In genomic region chrX:9205121-9205520, GRCm38 (mm10) we compare ENCODE assay signal across 24 mouse cellular contexts. TPM values are rescaled to one million over a fixed set of nuclear protein-coding genes. Genes with fewer than 3 reads are reported as not detected.
"Had no signal": no experiment of that assay in that cellular context is flagged by ENCODE, and none has a peak within 500 bp of the region (broad histone marks: within the 10 kb centered on the region; RNA-seq: fewer than 3 reads in every experiment).

No protein-coding gene starts in this region.

- H3K27me3 ChIP-seq: midbrain, embryonic 13.5 days; midbrain, embryonic 15.5 days; neural tube, embryonic 12.5 days; stomach, embryonic 15.5 days had no signal

- H3K27ac ChIP-seq: lung, embryonic 15.5 days; macrophage; midbrain, embryonic 13.5 days; midbrain, embryonic 15.5 days; neural tube, embryonic 12.5 days; stomach, embryonic 15.5 days; stomach, postnatal 0 days had no signal

- H3K36me3 ChIP-seq: lung, embryonic 15.5 days; midbrain, embryonic 13.5 days; midbrain, embryonic 15.5 days; neural tube, embryonic 12.5 days; stomach, embryonic 15.5 days had no signal

- H3K9me3 ChIP-seq: lung, embryonic 15.5 days; midbrain, embryonic 13.5 days; midbrain, embryonic 15.5 days; neural tube, embryonic 12.5 days; stomach, embryonic 15.5 days had no signal

- DNase-seq: lung, adult 2 months; lung, postnatal 14 days; lung, postnatal 36 days; right cerebral cortex, postnatal 14 days; thymus, adult 2 months; thymus, postnatal 25 days; thymus, postnatal 4 days had no signal

- H3K4me3 ChIP-seq: lung, embryonic 15.5 days; megakaryocyte, embryonic 14.5 days; midbrain, embryonic 13.5 days; midbrain, embryonic 15.5 days; neural tube, embryonic 12.5 days; stomach, embryonic 15.5 days had no signal

- H3K4me1 ChIP-seq: lung, embryonic 15.5 days; midbrain, embryonic 13.5 days; midbrain, embryonic 15.5 days; neural tube, embryonic 12.5 days; stomach, embryonic 15.5 days had no signal

- H3K9ac ChIP-seq: lung, embryonic 15.5 days; midbrain, embryonic 13.5 days; midbrain, embryonic 15.5 days; neural tube, embryonic 12.5 days; stomach, embryonic 15.5 days had no signal

RNA-seq across cellular contexts. Expression of gene Lancl3, which starts 5.4 kb away (rescaled TPM):
- total RNA-seq: monocyte, adult 5-6 weeks had no signal
- polyA plus RNA-seq: macrophage had no signal

RNA-seq across cellular contexts. Expression of gene Gm14862, which starts 51.6 kb away (rescaled TPM):
- total RNA-seq: megakaryocyte progenitor cell, adult 5-6 weeks; midbrain, postnatal 0 days; monocyte, adult 5-6 weeks; neutrophil, adult 5-6 weeks had no signal
- polyA plus RNA-seq: lung, adult 2 months; lung, embryonic 15.5 days; lung, postnatal 0 days; macrophage; midbrain, embryonic 11.5 days; midbrain, embryonic 13.5 days; midbrain, embryonic 15.5 days; midbrain, postnatal 0 days; neural tube, embryonic 14.5 days; stomach, postnatal 0 days; testis, adult 2 months; thymus, adult 2 months; urinary bladder, adult 2 months had no signal
